Mouse (Mus musculus) midbrain, postnatal 0 days (tissue): ENCODE results near the gene Vezt. TPM values are rescaled to one million over a fixed set of nuclear protein-coding genes. Genes with fewer than 3 reads are reported as not detected.

Experiments used
- ATAC-seq: fragments of 200-750 bp; cut with Nextera tagmentation; 2 replicates; pipeline ENCODE4 v1.8.0; 2017; ENCODE audit warnings: moderate number of reproducible peaks, mild to moderate bottlenecking, moderate TSS enrichment, moderate library complexity; ENCODE audit not compliant: low FRiP score
- DNase-seq: peaks from one replicate; pipeline ENCODE4 v3.0.0-alpha.2; 2015; ENCODE audit warnings: low spot score
- H3K27ac ChIP-seq: fragments of 300-500 bp; sonication (generic); 2 replicates; pipeline ENCODE4 v1.5.1; 2014; ENCODE audit warnings: low read depth, mild to moderate bottlenecking, low read length, mixed read lengths
- H3K27me3 ChIP-seq: fragments of 300-500 bp; sonication (generic); 2 replicates; pipeline ENCODE4 v1.6.1; 2014; ENCODE audit warnings: low read length, control low read depth, mixed read lengths; ENCODE audit not compliant: insufficient read depth
- H3K36me3 ChIP-seq: fragments of 300-500 bp; sonication (generic); 2 replicates; pipeline ENCODE4 v1.6.1; 2014; ENCODE audit warnings: low read length, control low read depth, mixed read lengths; ENCODE audit not compliant: insufficient read depth
- H3K4me1 ChIP-seq: fragments of 300-500 bp; sonication (generic); 2 replicates; pipeline ENCODE4 v1.6.1; 2014; ENCODE audit warnings: mild to moderate bottlenecking, control low read depth, antibody characterized with exemption, low read length, mixed read lengths; ENCODE audit not compliant: insufficient read depth
- H3K4me2 ChIP-seq: fragments of 300-500 bp; sonication (generic); 2 replicates; pipeline ENCODE4 v1.6.1; 2014; ENCODE audit warnings: low read depth, mild to moderate bottlenecking, low read length, mixed read lengths; ENCODE audit not compliant: poor library complexity, severe bottlenecking
- H3K4me3 ChIP-seq: fragments of 300-500 bp; sonication (generic); 2 replicates; pipeline ENCODE4 v1.5.1; 2014; ENCODE audit warnings: low read depth, mild to moderate bottlenecking, low read length, moderate library complexity
- H3K9ac ChIP-seq: fragments of 300-500 bp; sonication (generic); replicated peaks from 2 replicates; pipeline ENCODE4 v1.6.1; 2014; ENCODE audit warnings: mild to moderate bottlenecking, low read length, moderate library complexity, mixed read lengths; ENCODE audit not compliant: poor library complexity, severe bottlenecking
- H3K9me3 ChIP-seq: fragments of 300-500 bp; sonication (generic); 2 replicates; pipeline ENCODE4 v1.6.1; 2016; ENCODE audit warnings: low read length, control low read depth
- CTCF ChIP-seq: IDR thresholded peaks from 2 replicates; pipeline ENCODE4 v1.5.1; 2016; ENCODE audit warnings: antibody characterized with exemption, mild to moderate bottlenecking
- WGBS: fragments of 180-500 bp; shearing (Covaris S2); extraction: QIAGEN DNeasy Blood & Tissue Kit; methylation state at CpG from one replicate; pipeline ENCODE4 v1.1.7; 2014; 5-methylcytosine and 5-hydroxymethylcytosine counted together
- polyA plus RNA-seq: library from polyadenylated mRNA; unstranded; fragments of >200 nt; fragmentation: Nextera tagmentation; extraction: Ambion mirVana; gene quantifications from 2 replicates; pipeline ENCODE4 v1.2.1, GENCODE M21; 2015
- total RNA-seq: library from RNA; depleted of rRNA; stranded (reverse); fragments of >200 nt; gene quantifications from 2 replicates; pipeline ENCODE4 v1.2.3, GENCODE M21; 2014

Gene Vezt
- total and polyA plus RNA-seq, 2 experiments from 2014 or later, result 38.2 to 38.6 TPM

DNA sequence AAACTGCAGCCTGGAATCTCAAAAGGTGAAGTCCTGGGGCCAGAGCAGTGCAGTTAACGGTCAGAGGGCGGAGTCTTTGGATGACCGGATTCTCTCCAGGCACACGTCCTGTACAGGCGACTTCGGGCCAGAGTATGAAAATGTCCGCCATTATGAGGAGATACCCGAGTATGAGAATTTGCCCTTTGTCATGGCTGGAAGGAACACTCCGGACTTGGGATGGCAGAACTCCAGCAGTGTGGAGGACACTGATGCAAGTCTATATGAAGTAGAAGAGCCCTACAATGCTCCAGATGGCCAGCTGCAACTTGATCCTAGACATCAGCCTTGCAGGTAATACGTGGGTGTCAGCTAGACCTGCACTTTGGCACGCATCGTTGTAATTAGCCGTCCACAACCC, 9.7 kb upstream of the Vezt start:
- DNase-seq, result no peak
- no peak for TF ChIP-seq CTCF
- Histone ChIP-seq H3K9ac (no peak overlapping the region), H3K9me3 (no peaks in the 10 kb centered on the region), H3K4me1 (no peaks in the 10 kb centered on the region), H3K4me2 (no peak overlapping the region), H3K27me3 (no peaks in the 10 kb centered on the region), H3K4me3 (no peak overlapping the region), H3K27ac (no peak overlapping the region), H3K36me3 (no peaks in the 10 kb centered on the region)
- 95% methylated on average over 13 of the region's 13 CpGs for WGBS
- ATAC-seq, result no peak

DNA sequence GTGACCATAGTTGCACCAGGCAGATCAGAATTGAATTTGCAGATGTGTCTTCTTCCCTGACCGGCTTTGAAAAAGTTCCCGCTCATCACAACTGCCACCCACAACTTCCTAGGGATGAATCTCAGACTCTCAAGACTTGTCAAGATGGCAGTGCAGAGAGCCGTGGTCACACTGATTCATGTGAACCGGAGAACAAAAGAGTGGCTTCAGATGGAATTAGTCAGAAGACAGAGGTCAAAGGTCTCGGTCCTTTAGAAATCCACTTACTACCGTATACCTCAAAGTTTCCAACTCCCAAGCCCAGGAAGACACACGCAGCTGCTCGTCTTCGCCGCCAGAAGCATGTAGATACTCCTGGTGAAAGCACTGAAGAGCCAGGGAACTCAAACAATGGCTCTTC, 8.3 kb upstream of the Vezt start:
- DNase-seq, result no peak
- Histone ChIP-seq H3K4me2 (no peak overlapping the region), H3K36me3 (no peaks in the 10 kb centered on the region), H3K9ac (no peak overlapping the region), H3K4me1 (no peaks in the 10 kb centered on the region), H3K27ac (no peak overlapping the region), H3K4me3 (no peak overlapping the region), H3K9me3 (no peaks in the 10 kb centered on the region), H3K27me3 (no peaks in the 10 kb centered on the region)
- TF ChIP-seq CTCF, result no peak
- WGBS, result 33% methylated on average over 10 of the region's 10 CpGs
- ATAC-seq, result no peak

DNA sequence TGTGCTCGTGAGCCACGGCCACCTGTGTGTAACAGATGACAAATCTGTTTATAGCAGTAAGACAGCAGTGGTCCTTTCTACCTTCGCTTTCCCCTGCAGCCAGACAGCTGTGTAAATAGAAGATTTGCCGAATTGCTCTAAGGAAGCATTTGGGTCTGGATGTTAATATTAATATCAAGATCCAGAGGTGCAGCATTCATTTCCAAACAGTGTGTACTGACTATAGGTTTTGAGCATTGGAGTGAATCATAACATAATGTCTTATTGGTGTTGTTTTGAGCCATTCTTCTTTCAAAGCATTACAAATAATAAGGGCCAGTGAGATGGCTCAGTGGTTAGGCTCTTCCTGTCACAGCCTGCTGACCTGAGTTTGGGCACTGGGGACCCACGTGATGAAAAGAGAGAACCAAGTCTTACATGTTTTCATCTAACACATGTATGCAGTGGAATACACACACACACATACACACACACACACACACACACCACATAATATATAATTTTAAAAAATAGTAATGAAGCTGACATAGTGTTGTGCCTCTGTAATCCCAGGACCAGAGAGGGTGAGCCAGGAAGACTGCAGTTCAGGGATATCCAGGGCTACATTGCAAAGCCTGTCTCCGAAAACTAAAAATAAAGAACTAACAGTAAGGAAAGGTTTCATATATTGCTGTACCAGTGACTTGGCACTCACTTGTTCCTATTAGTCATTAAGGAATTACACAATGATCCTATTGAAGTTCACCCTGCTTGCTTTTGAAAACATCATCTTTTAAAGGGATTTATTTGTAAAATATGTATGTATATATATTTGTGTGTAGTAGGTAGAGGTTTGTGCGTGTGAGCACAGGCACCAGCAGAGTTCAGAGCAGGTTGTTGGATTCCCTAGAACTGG, 3.0 kb upstream of the Vezt start:
- H3K36me3 ChIP-seq, result no peaks in the 10 kb centered on the region
- 65% methylated on average over 7 of the region's 7 CpGs for WGBS
- H3K4me2 ChIP-seq, result no peak overlapping the region; the same call in 1 of the 2 replicates
- DNase-seq, result no peak
- no peak for ATAC-seq
- H3K27me3 ChIP-seq, result no peaks in the 10 kb centered on the region
- no peak overlapping the region for H3K4me3 ChIP-seq
- no peak for TF ChIP-seq CTCF
- no peaks in the 10 kb centered on the region for H3K9me3 ChIP-seq
- no peak overlapping the region for H3K9ac ChIP-seq
- H3K27ac ChIP-seq, result no peak overlapping the region
- H3K4me1 ChIP-seq, result no peaks in the 10 kb centered on the region

GRCm38 (mm10) chr10:94037596-94037995, 2.0 kb upstream of the Vezt start:
- no peak for ATAC-seq
- H3K4me1 ChIP-seq, result no peaks in the 10 kb centered on the region
- no peak for TF ChIP-seq CTCF
- H3K4me2 ChIP-seq, result no peak overlapping the region
- H3K4me3 ChIP-seq, result peak overlapping the region; percentile 93; the same call in 1 of the 2 replicates
- no peaks in the 10 kb centered on the region for H3K36me3 ChIP-seq
- WGBS, result 69% methylated on average over 4 of the region's 4 CpGs
- no peak overlapping the region for H3K27ac ChIP-seq
- DNase-seq, result no peak
- H3K9ac ChIP-seq, result no peak overlapping the region
- H3K9me3 ChIP-seq, result no peaks in the 10 kb centered on the region
- H3K27me3 ChIP-seq, result no peaks in the 10 kb centered on the region

DNA sequence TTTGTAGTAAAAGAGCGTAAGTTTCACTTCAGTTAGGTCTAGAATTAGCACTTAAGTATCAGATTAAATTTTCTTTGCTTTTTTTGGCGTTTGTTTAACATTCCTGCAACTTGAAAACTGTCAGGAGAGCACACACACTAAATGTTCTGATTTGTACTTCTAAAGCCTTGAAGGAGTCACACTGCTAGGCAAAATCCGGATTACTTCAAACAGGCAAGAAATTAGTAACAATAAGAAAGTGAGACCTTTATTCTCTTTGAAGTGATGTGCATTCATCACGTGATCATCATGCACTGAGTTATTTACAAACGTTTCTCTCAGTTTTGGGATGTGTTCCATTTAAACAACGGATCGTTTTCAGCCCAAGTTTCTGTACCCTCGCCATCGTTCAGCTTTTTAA, 1.6 kb upstream of the Vezt start:
- Histone ChIP-seq H3K4me1 (no peaks in the 10 kb centered on the region), H3K9me3 (no peaks in the 10 kb centered on the region), H3K27ac (no peak overlapping the region), H3K36me3 (no peaks in the 10 kb centered on the region), H3K4me3 (peak overlapping the region; percentile 93), H3K4me2 (peak overlapping the region; percentile 92), H3K27me3 (no peaks in the 10 kb centered on the region), H3K9ac (no peak overlapping the region)
- DNase-seq, result no peak
- no peak for TF ChIP-seq CTCF
- ATAC-seq, result no peak
- WGBS, result 24% methylated on average over 9 of the region's 9 CpGs

- H3K9me3 ChIP-seq, result no peaks in the 10 kb centered on the region
- peak overlapping the region; percentile 92 for H3K4me2 ChIP-seq
- H3K36me3 ChIP-seq, result no peaks in the 10 kb centered on the region
- ATAC-seq (peak; percentile 24; the same call in 1 of the 2 replicates), DNase-seq (peak; percentile 49)
- TF ChIP-seq CTCF, result no peak
- H3K4me1 ChIP-seq, result no peaks in the 10 kb centered on the region
- peak overlapping the region; percentile 93 for H3K4me3 ChIP-seq
- peak overlapping the region; percentile 55; the same call in 1 of the 2 replicates for H3K27ac ChIP-seq
- under 1% methylated on average over 29 of the region's 32 CpGs for WGBS
- no peaks in the 10 kb centered on the region for H3K27me3 ChIP-seq
- H3K9ac ChIP-seq, result peak overlapping the region; percentile 63
These were observed 750 bp upstream of the Vezt start for GRCm38 (mm10) chr10:94036375-94036758.
